Mouse (Mus musculus) CD8-positive naive resting alpha-beta T cell, adult 2 months (primary cell): ENCODE measurements around the gene Etv5.

ENCODE experiments used
- DNase-seq, 2 experiments: peaks; one replicate each; pipeline ENCODE4 v3.0.0; 2022; ENCODE audit warnings: low read depth in 2 of 2, low spot score in 2 of 2

Etv5 gene

GRCm38 (mm10) chr16:22430211-22430951, 9.1 kb downstream of the Etv5 start:
- DNase-seq = no peak

GRCm38 (mm10) chr16:22429377-22429776, 10.1 kb downstream of the Etv5 start:
- DNase-seq = no peak

GRCm38 (mm10) chr16:22428853-22429341, 10.6 kb downstream of the Etv5 start:
- no peak for DNase-seq

DNA sequence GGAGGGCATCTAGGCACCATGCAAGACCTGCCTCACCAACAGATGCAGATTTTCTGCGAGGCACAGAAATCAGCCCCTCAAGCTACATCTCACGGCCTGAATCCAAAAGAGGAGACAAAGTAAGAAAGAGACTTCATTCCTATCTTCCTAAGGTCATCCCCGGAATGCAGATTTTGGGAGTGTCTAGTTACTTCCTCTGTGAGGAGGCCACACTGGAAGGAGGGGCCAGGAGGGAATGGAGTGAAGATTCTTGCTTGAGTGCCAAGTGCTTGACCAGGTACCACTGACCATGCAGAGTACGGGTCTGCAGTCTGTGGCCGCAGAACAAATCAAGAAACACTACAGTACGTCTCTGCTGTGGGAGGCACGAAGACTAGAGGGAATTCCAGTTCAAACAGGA, 12.7 kb downstream of the Etv5 start:
- no peak for DNase-seq

DNA sequence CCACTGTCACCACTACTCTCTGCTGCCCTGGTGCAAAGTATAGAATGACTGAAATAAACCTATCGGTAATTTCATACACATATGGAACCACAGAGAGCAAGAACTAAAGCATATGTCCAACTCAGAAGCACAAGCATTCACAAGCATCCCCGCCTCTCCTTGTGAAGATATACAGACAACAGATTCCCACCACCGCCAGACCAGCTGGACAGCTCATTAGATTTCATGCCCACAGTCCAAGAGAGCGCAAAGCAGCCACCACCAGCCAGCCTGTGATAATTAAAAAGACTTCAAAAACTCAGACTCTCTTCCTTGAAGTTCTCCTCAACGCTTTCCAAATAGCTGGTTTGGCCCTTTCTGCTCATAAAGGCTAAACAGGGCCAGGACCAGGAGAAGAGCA, 17.3 kb downstream of the Etv5 start:
- no peak for DNase-seq

DNA sequence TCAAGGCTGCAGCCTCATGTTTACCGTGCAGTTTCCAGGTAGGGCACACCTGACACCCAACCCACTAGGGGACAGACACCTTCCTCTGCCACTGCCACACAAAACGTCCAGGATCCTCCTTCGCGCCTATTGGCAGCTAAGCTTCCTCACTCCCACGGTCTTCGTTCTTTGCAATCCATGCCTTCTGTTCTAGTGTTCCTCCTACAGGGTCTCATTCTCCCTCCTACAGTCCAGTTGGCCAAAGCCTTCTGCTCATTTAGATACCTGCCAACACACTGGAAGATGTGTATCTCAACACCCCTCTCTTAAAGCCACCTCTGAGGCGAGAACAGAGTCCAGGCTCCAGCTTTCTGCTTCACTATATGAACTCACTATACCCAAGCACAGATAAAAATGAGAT, 21.6 kb downstream of the Etv5 start:
- no peak for DNase-seq

GRCm38 (mm10) chr16:22417044-22417443, 22.5 kb downstream of the Etv5 start:
- no peak for DNase-seq

DNA sequence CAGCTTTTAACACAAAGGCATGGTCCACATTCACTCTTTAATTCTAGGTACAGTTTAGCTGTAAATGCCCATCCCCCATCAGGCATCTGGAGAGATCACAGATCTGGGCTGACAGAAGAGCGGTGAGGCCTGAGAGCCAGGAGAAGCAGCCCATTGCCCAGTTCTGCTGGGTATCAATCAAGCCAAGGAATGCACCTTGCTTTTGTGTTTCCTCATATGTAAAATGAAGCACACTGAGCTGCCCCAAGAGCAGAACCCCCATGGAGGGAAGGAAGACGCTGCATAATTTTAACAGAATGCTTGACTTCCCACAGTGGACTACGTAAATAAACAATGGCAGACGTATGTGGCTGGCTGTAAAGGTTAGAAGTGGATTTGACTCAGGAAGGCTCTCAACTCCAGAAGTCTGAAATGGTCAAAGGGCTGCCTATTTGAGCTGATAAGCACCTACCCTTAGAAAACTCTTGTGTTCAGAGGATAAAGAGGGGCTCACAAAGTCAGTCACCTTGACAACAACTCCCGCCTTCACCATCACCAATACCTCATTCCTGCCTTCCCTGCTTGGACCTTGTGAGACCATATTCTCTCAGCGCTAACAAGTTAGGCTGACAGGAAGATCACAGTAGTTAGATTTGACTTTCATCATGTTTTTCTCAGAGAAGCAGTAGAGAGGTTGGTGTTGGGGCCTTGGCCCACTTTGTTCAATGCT, 23.2 kb downstream of the Etv5 start:
- DNase-seq = no peak

DNA sequence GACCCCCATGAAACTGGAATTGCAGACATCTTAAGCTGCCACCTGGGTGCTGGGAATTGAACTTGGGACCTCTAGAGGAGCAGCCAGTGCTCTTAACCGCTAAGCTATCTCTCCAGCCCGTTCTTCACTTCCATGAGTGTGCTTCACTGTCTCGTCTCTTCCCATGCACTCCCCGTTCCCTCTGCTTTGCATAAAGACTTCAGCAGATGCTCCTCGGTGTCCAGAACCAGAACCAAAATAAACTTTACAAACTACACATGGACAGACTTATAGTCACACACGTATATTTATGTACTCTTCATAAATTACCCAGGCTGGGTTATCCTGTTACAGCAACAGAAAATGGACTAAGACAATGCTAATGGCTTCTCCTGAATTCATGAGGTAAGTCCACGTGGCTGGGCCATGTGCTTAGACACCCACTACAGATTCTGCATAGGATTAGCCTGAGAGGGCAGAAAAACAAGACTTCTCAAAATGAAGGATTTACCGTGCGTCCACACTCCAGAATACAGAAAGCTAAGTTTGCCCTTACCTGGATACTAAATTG, 25.2 kb downstream of the Etv5 start:
- no peak for DNase-seq

DNA sequence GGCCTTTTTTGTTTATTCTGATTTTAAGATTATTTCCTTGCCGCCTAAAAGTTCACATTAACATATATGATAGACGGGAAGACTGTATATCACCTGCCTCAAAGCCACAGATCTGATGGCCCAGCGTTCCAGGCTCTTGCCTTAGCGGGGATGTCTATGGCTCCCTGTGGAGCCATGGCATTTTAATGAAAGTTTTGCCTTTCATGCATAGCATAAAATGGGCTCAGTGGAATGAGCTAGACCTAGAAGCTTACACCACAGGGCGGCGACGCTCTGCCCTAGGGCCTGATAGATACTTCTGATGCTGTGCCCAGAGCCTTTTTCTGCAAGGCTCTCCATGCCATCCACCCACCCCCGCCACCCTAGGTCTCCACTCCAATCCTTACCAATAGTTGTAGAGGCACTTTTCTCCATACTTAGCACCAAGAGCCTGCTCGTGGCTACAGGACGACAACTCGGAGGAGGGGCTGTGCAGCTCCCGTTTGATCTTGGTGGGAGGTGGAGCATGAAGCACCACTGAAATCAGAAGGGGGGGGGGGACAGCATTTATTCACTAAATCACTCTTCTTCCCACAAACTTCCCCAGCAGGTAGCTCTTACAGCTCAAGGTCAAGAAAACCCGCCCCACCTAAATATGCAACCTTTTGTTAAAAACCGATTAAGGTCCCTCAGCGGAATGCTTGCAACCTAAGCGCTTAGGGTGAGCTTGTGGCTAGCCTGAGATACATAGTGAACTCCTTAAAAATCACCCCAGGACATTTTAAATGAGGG, 26.9 kb downstream of the Etv5 start:
- no peak for DNase-seq

DNA sequence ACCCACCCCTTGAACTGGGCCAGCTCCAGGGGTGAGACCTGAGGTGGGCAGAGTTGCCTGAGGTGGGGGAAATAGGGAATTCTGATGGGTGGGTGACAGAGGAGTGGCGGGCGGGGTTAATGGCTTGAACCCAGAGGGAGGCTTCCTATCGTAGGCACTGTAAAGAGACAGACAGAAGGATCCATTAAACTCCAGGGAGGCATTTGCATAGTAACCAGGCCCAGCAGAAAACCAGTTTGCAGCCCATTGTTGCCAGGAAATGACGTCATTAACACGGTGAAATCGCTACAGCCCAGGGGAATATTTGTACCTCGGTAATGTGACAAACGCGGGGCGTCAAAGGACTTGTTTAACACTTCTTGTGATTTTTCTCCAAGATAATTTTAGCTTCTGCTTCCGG, 27.8 kb downstream of the Etv5 start:
- DNase-seq = no peak

DNA sequence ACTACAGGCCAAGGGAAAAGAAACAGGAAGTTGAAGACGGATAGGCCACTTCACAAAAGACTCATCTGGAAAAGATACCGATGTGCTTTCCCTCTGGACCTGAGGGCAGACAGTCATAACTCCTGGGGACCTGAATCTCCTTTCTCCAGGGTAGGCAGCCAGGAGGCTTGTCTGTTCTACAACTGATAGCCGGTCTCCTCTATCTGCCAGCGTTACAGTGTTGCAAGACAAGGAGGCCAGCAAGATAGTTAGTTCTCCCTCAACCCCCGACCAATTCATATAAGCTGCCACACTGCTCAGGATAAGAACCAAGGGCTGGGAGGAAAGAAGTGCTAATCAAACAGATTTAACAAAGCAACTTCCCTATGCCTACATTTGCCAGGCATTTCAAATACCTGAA, 29.5 kb downstream of the Etv5 start:
- DNase-seq = no peak

DNA sequence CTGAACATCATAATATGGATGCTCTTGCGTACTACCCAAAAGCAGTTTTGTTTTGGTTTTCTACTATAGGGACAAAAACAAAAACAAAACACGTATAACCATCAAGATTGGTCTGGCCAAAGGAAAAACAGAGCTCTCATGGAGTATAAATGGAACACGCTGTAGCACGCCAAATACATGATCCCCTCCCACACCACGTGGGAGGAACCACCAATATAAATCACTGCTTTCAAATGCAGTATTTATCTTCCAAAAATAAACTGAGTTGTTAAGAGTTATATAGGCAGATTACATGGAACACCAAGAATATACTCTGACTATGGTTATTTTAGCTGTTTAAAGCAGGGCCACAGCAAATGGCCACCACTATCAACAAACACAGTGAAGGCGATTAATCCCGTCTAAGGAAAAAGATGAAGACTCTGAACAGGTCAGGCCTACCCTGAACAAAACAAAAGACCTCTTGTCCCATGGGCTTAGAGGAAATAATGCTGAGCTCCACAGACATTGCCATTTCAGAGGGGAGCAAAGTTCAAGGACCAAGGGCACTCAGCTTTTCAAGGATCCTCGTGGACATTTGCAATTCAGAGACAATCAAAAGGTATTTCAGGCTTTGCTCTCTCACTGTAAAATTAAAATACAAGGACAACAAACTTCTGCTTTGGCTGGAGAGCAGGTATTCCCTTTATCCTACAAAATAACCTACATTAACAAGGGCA, 30.7 kb downstream of the Etv5 start:
- no peak for DNase-seq

- no peak for DNase-seq
Measured at GRCm38 (mm10) chr16:22406747-22407146, 32.8 kb downstream of the Etv5 start.

DNA sequence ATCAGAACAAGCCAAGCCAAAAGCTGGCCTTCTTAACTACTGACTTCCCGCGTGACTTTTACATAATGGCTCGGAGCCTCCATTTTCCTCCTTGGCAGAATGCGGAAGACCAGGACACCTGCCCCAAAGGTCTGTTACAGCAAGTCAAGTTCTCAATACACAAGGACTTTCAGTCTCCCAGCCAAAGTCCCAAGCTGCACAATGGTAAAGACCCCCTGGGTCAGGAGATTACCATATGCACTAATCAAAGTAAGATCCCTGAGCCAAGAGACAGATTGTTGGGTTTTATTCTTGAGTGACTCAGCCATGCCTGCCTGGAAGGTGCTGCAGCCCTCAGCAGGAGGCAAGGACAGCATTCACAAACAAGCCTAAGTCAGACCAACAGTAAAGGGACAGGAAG, 33.5 kb downstream of the Etv5 start:
- no peak for DNase-seq

- no peak for DNase-seq
Measured at GRCm38 (mm10) chr16:22405492-22405891, 34.0 kb downstream of the Etv5 start.

GRCm38 (mm10) chr16:22403715-22404114, 35.8 kb downstream of the Etv5 start:
- no peak for DNase-seq

- DNase-seq = no peak
Measured at GRCm38 (mm10) chr16:22402600-22402999, 36.9 kb downstream of the Etv5 start.

DNA sequence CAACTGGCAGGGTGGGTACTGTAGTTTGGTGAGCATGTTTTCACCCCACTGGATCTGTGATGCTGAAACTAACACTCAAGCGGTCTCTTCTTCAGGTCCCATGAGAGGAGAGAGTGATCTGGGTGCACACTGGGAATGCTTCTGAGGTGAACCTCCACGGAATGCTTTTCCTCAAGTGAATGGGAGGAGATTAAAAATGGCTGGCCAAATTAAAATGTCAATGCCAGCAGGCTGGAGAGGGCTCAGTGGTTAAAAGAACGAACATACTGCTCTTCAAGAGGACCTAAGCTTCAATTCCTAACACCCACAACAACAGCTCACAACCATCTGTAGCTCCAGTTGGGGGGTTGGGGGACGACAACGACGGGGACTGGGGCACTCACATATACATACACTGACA, 39.3 kb downstream of the Etv5 start:
- no peak for DNase-seq

DNA sequence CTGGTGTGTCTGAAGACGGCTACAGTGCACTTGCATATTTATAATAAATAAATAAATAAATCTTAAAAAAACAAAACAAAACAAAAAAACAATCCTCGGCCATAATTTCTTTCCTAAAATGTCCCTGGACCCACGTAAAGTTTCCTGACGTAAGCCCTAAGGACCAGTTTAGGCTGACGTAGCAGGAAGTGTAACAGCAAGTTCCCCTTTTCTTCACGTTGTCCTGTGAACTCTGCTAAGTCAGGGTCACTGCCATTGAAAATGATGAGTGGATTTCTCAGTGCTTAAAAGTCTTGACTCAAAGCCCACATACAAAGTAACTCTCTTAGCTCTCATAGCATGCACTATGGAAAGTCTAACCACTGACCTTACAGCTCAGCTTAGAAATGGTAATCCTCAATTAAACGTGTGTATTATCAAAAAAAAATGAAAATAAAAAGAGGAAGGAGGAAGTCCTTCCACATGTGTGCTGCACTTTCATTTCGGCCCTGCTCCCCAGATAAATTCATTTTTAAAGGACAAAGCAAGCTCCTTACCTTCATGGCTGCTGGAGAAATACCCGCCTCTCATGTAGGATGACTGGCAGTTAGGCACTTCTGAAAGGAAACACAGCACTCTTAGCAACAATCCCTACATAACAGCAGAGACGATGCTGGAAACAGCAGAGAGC, 40.6 kb downstream of the Etv5 start:
- DNase-seq = no peak
